Mouse (Mus musculus) heart, postnatal 0 days (tissue): ENCODE data around the gene Nedd4.

ENCODE experiments used
- CTCF ChIP-seq: IDR thresholded peaks from 2 replicates; pipeline ENCODE4 v1.5.1; 2016; ENCODE audit warnings: antibody characterized with exemption, control low read depth, low read depth
- EP300 ChIP-seq: IDR thresholded peaks from 2 replicates; pipeline ENCODE4 v1.6.1; 2016; ENCODE audit warnings: antibody characterized with exemption, low read depth

DNA sequence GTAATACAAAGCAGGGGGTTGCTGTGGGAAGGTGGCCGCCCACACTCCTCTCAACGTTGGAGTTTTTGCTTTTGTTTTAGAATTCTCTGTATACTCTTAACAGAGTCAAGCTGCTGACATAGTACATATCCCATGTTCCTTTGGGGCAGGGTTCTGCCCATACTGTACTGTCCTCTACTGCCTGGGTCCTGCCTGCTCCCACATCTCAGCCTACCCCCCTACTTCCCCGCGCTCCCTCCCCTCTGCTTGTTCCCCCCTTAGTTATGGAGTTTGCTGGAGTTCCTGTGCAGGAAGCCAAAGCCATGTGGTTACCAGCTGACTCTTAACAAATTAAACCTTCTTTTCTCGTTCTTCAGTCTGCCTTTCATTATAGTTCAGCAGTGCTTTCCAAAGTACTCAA is 47.9 kb downstream of the Nedd4 start:
- TF ChIP-seq CTCF = no peak
- no peak for TF ChIP-seq EP300
